Mouse (Mus musculus) embryonic facial prominence, embryonic 13.5 days (tissue): Measurements from ENCODE around the gene Mob4. TPM values are rescaled to one million over a fixed set of nuclear protein-coding genes. Genes with fewer than 3 reads are reported as not detected.
"Not testable (repeated sequence)": the region's sequence is repeated elsewhere in the genome, so short reads cannot be mapped to it uniquely, and the experiment has no call there.

Source experiments
- ATAC-seq: fragments of 200-750 bp; cut with Nextera tagmentation; 2 replicates; pipeline ENCODE4 v1.8.0; 2017; ENCODE audit warnings: low read depth; ENCODE audit not compliant: insufficient number of reproducible peaks, insufficient read depth, low FRiP score, low TSS enrichment
- H3K27ac ChIP-seq: fragments of 300-500 bp; sonication (generic); 2 replicates; pipeline ENCODE4 v1.5.1; 2015; ENCODE audit warnings: moderate library complexity, mild to moderate bottlenecking, inconsistent platforms
- H3K27me3 ChIP-seq: fragments of 300-500 bp; sonication (generic); 2 replicates; pipeline ENCODE4 v1.6.1; 2015; ENCODE audit warnings: mild to moderate bottlenecking, inconsistent platforms
- H3K36me3 ChIP-seq: fragments of 300-500 bp; sonication (generic); 2 replicates; pipeline ENCODE4 v1.6.1; 2015; ENCODE audit warnings: mild to moderate bottlenecking, inconsistent platforms
- H3K4me1 ChIP-seq: fragments of 300-500 bp; sonication (generic); 2 replicates; pipeline ENCODE4 v1.6.1; 2015; ENCODE audit warnings: inconsistent platforms
- H3K4me2 ChIP-seq: fragments of 300-500 bp; sonication (generic); 2 replicates; pipeline ENCODE4 v1.6.1; 2015; ENCODE audit warnings: moderate library complexity, mild to moderate bottlenecking, inconsistent platforms
- H3K4me3 ChIP-seq: fragments of 300-500 bp; sonication (generic); 2 replicates; pipeline ENCODE4 v1.5.1; 2015; ENCODE audit warnings: mild to moderate bottlenecking, inconsistent platforms
- H3K9ac ChIP-seq: fragments of 300-500 bp; sonication (generic); 2 replicates; pipeline ENCODE4 v1.6.1; 2015; ENCODE audit warnings: mild to moderate bottlenecking, inconsistent platforms
- H3K9me3 ChIP-seq: fragments of 300-500 bp; sonication (generic); 2 replicates; pipeline ENCODE4 v1.6.1; 2016; ENCODE audit warnings: inconsistent platforms
- WGBS: fragments of 180-500 bp; shearing (Covaris S2); methylation state at CpG from one replicate; pipeline ENCODE4 v1.1.7; 2015; ENCODE audit warnings: mixed read lengths; 5-methylcytosine and 5-hydroxymethylcytosine counted together
- polyA plus RNA-seq: library from polyadenylated mRNA; unstranded; fragments of >200 nt; fragmentation: Nextera tagmentation; extraction: Ambion mirVana; gene quantifications from 2 replicates; pipeline ENCODE4 v1.2.1, GENCODE M21; 2015

Mob4 gene
- polyA plus RNA-seq, 1 experiment from 2014 or later = 149 TPM

DNA sequence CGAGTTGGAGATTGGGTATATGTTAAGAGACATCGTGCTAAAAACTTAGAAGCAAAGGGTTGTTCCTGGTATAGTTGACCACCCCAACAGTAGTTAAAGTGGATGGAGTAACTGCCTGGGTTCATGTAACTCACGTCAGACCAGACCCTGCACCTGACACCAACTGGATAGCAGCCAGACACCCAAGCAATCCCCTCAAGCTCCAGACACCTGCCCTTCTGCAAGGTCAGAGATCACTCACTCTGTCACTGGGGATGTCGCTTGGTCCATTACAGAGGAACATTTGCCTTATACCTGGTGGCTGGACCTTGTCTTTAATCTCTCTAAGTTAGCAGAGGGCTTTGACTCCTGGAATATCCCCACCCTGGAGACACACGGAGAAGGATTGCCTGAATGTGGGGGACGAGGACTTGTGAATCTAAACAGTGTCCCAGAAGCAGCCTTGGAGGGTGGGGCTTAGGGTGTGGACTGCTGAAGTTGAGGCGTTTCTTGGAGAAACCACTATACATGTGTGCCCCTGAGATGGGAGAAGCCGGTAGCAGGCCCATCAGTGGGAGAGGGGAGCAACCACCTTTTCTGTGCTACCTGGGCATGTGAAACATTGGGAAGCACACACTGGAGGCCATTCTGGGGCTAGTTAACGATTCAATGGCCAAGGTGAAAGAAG is 24.0 kb upstream of the Mob4 start:
- 84% methylated on average over 9 of the region's 9 CpGs for WGBS
- no peak overlapping the region for H3K4me2 ChIP-seq
- no peak for ATAC-seq
- H3K9ac ChIP-seq = no peak overlapping the region
- no peaks in the 10 kb centered on the region for H3K36me3 ChIP-seq
- H3K27me3 ChIP-seq = no peaks in the 10 kb centered on the region
- H3K4me1 ChIP-seq = no peaks in the 10 kb centered on the region
- H3K27ac ChIP-seq = no peak overlapping the region
- H3K4me3 ChIP-seq = no peak overlapping the region
- no peaks in the 10 kb centered on the region for H3K9me3 ChIP-seq

DNA sequence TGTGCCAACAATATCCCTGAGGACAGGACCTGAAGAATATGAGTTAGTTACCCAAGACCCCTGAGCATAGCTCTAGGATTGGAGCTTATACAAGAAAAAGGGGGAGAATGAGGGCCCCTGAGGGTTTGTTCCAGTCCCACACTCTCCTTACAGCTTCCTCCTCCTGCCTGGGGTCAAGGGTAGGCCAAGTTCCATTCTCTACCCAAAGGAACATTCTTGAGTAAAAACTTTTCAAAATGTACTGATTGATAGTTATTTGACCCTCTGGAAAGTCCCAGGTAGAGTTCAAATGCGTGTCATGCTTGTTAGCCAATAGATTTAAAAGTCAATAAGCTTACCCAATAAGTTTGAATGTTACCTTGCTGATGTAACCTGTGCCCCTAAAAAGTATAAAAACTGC is 23.4 kb upstream of the Mob4 start:
- ATAC-seq = no peak
- WGBS = 88% methylated on average over 1 of the region's 1 CpGs
- Histone ChIP-seq H3K27ac (no peak overlapping the region), H3K4me3 (no peak overlapping the region), H3K4me2 (no peak overlapping the region), H3K9ac (no peak overlapping the region), H3K27me3 (no peaks in the 10 kb centered on the region), H3K36me3 (no peaks in the 10 kb centered on the region), H3K4me1 (no peaks in the 10 kb centered on the region), H3K9me3 (no peaks in the 10 kb centered on the region)

DNA sequence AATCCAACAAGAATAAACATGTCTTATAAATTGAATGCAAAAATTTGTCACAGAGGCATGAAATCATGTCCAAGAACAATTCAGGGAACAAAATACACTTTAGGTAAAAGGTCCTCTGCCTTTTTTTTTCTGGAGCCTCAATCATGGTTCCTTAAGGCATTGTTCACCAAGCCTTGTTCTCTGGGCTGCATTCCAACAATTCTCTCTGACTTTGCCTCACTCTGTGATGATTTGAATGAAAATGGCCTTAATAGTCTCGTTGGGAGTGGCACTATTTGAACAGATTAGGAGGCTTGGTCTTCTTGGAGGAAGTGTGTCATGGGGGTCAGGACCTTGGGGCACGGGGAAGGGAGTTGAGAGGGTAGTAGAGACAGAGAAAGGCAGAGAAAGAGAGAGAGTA is 22.6 kb upstream of the Mob4 start:
- H3K9me3 ChIP-seq = no peaks in the 10 kb centered on the region
- 54% methylated on average over 2 of the region's 2 CpGs for WGBS
- no peaks in the 10 kb centered on the region for H3K4me1 ChIP-seq
- no peaks in the 10 kb centered on the region for H3K27me3 ChIP-seq
- H3K27ac ChIP-seq = no peak overlapping the region
- no peaks in the 10 kb centered on the region for H3K36me3 ChIP-seq
- no peak overlapping the region for H3K4me2 ChIP-seq
- no peak for ATAC-seq
- H3K9ac ChIP-seq = no peak overlapping the region
- no peak overlapping the region for H3K4me3 ChIP-seq

DNA sequence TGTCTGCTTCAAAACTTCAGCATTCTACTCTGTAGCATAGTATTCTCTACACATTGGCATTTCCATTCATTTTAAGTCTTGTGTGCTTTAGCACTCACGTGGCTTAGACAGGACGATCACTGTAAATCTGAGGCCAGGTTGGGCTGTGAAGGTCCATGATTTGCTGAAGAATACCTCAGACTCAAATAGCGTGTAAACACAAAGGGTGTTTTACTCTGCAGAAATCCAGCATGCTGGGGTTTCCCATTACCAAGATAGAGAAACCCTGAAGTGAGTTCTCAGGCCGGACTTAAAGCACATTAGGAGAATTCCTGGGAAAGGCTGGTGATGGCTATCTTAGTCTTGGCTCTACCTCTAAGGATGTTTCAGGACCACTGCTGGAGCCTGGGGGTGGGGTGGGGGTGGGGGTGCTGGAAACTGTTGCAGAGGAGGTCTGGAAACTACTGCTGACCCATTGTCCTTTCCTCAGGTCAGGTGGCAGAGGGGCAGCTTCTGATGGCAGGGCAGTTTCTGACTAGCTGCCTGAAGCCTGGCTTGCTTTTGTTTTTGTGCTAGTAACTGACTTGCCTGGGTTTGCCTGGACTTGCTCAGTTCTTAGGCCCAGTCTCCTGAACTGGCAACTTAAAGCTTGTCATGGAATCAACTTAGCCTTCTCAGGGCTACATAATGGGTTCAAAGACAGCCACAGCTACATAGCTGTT is 21.8 kb upstream of the Mob4 start:
- Histone ChIP-seq H3K4me3 (no peak overlapping the region), H3K4me1 (no peaks in the 10 kb centered on the region), H3K27me3 (no peaks in the 10 kb centered on the region), H3K36me3 (no peaks in the 10 kb centered on the region), H3K4me2 (no peak overlapping the region), H3K9ac (no peak overlapping the region), H3K27ac (no peak overlapping the region), H3K9me3 (no peaks in the 10 kb centered on the region)
- 83% methylated on average over 4 of the region's 4 CpGs for WGBS
- ATAC-seq = no peak

DNA sequence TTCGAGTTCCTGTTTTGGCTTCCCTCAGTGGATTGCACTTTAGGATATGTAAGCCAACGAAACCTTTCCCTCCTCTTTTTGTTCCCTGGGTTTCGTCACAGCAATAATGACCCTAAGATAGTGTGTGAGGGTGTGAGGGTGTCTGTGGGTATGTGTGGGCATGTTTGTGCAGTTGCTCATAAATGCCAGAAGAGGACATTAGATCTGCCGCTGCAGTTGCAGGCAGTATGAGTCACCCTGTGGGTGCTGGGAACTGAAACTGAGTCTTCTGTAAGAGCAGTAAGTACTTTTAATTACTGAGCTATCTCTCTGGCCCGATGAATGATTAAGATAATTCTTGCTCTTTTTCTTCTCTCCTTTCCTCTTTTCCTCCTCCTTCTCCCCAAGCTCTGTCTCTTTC is 8.0 kb upstream of the Mob4 start:
- 88% methylated on average over 5 of the region's 5 CpGs for WGBS
- Histone ChIP-seq H3K36me3 (no peaks in the 10 kb centered on the region), H3K9ac (no peak overlapping the region), H3K4me2 (no peak overlapping the region), H3K27ac (no peak overlapping the region), H3K4me1 (no peaks in the 10 kb centered on the region), H3K9me3 (no peaks in the 10 kb centered on the region), H3K4me3 (no peak overlapping the region), H3K27me3 (no peaks in the 10 kb centered on the region)
- ATAC-seq = no peak

DNA sequence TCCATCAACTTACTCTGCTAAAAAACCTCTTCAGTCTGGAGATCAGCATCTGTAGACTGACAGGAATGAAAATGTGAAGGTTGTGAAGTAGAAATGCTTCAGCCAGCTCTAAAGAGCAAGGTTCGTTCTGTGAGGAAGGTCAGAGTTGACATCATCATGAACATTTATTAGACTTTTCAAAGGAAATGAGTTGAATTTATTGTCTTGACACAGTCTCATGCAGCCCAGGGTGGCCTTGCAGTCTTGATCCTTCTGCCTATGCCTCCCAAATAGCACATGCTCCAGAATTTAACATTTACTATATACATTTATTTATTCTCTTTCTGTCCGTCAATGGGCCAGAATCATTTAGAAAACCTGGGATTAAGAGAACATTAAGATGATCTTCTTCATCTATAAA is 7.5 kb upstream of the Mob4 start:
- Histone ChIP-seq H3K27me3 (no peaks in the 10 kb centered on the region), H3K27ac (no peak overlapping the region), H3K4me1 (no peaks in the 10 kb centered on the region), H3K36me3 (no peaks in the 10 kb centered on the region), H3K9ac (no peak overlapping the region), H3K4me2 (no peak overlapping the region), H3K4me3 (no peak overlapping the region), H3K9me3 (no peaks in the 10 kb centered on the region)
- 88% methylated on average over 2 of the region's 2 CpGs for WGBS
- ATAC-seq = no peak

DNA sequence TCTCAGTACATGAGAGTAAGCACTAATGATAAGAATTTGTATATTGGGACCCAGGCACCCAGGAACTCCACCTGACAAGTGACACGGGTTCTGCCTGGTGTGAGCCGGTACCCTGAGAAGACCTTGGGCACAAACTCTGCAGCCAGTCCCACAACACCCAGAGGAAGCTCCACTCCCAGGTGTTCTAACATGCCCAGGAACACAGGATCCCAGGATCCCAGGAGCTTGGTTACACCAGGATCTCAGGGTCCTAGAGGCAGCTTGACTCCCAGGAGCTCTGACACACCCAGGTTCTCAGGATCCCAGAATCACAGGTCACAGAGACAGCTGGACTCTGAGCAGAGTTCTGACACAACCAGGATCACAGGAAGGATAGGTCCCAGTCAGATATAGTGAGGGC is 6.9 kb upstream of the Mob4 start:
- not testable (repeated sequence) for ATAC-seq, H3K9ac ChIP-seq

DNA sequence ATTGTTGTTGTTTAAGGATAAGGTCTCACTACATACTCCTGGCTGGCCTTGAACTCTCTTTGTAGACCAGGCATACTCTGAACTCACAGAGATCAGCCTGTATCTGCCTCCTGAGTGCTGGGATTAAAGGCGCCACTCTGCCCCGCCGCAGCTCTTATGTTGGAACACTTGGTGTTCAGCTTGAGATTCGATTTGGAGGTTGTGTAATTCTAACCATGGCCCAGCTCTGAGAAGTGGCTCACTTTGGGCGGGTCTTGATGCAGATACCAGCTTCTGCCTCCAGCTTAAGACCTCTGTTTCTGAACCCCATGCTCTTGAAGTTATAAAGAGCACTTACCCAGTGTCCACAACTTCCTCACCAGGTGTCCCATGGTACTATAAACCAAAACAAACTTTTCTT is 1.3 kb upstream of the Mob4 start:
- no peak overlapping the region for H3K4me2 ChIP-seq
- ATAC-seq = no peak
- peaks cover 10% of the 10 kb centered on the region for H3K4me1 ChIP-seq
- no peak overlapping the region for H3K27ac ChIP-seq
- H3K9ac ChIP-seq = no peak overlapping the region
- H3K4me3 ChIP-seq = no peak overlapping the region
- H3K9me3 ChIP-seq = no peaks in the 10 kb centered on the region
- H3K27me3 ChIP-seq = no peaks in the 10 kb centered on the region
- H3K36me3 ChIP-seq = no peaks in the 10 kb centered on the region; the same call in 1 of the 2 replicates
- WGBS = 90% methylated on average over 5 of the region's 5 CpGs

More for the DNA sequence above, 6.9 kb upstream of the Mob4 start:
- 96% methylated on average over 2 of the region's 2 CpGs for WGBS
- H3K9me3 ChIP-seq, H3K4me3 ChIP-seq, H3K4me1 ChIP-seq, H3K27ac ChIP-seq, H3K4me2 ChIP-seq, H3K36me3 ChIP-seq, H3K27me3 ChIP-seq: not testable (repeated sequence)

DNA sequence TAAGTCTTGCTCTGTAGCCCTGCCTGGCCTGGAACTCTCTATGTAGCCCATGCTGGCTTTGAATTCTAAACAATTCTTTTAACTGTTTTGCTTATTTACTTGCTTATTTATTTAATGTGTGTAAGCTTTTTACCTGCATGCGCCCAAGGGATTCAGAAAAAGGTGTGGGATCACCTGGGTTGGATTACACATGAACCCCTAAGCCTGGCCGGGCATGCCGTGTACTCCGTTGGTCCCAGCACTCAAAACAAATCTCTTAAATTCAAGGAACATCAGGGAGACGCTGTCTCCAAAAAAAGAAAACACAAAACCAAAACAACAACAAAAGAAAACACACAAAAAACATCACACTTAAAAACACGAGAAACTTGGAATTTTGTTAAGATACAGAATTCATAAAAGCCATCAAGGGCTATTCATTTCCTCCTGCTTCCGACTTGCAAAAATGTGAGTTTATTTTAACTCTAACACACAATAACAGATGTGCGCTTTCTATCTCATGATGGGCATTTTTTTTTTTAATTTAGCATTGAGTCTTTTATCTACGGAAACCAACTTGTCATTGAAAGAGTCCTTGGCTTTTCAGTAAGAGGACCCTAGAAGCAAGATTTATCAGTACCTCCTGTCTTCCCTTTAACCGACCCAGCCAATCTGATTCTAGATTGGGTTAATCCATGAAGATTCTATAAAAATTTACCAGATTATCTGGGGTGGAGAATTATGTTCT is 678 bp upstream of the Mob4 start:
- ATAC-seq = no peak
- H3K9me3 ChIP-seq = no peaks in the 10 kb centered on the region
- peak overlapping the region; percentile 97 for H3K27ac ChIP-seq
- H3K36me3 ChIP-seq = no peaks in the 10 kb centered on the region; the same call in 1 of the 2 replicates
- H3K4me1 ChIP-seq = peaks cover 10% of the 10 kb centered on the region
- WGBS = 57% methylated on average over 10 of the region's 10 CpGs
- H3K27me3 ChIP-seq = no peaks in the 10 kb centered on the region
- peak overlapping the region; percentile 60 for H3K4me2 ChIP-seq
- peak overlapping the region; percentile 99 for H3K9ac ChIP-seq
- H3K4me3 ChIP-seq = peak overlapping the region; percentile 100

DNA sequence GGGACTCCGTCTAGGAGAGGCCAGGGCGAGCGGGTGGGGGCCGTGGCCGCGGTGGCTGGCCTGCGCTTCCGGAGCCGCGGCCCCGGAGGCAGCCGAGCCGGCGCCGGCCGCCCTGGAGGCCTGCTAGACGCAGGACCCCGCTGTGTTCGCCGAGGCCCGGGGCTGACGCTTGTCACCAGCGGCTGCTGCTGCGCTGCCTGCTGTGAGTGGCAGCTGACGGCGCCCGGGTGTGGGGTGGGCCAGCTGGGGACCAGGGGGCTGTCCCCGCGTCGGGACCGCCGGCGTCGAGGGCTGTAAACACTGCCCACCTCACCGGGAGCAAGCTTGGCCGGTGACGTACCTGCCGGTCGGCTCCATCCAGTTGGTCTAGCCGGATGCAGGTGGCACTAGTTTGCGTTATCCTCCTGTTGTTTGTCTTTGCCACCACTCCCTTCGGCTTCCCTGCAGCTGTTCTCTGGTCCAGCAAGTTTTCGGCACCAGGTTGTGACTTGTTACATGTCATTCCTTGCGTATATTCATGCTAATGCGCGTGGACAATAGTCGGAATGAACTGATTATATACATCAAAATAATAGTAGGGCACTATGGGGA is 488 bp downstream of the Mob4 start:
- Histone ChIP-seq H3K4me1 (peaks cover 10% of the 10 kb centered on the region), H3K36me3 (no peaks in the 10 kb centered on the region; the same call in 1 of the 2 replicates), H3K27ac (peak overlapping the region; percentile 97), H3K9me3 (no peaks in the 10 kb centered on the region), H3K27me3 (no peaks in the 10 kb centered on the region), H3K9ac (peak overlapping the region; percentile 99), H3K4me2 (peak overlapping the region; percentile 60), H3K4me3 (peak overlapping the region; percentile 100)
- under 1% methylated on average over 47 of the region's 47 CpGs for WGBS
- peak; percentile 83 for ATAC-seq

DNA sequence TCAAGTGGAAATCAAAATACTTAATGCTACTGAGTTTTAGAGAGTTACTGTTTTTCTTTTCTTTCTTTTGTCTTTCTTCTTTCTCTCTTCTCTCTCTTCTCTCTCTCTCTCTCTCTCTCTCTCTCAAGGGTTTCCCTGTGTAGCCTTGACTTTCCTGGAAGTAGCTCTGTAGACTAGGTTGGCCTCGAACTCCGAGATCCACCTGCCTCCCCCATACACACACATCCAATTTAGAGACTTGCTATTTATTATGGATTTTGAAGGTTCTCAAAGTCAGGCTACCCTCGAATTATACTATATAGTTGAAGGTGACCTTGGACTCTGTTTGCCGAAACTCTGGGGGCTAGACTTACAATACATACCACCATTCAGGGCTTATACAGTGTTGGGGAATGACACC is 1.3 kb downstream of the Mob4 start:
- H3K4me1 ChIP-seq = peaks cover 10% of the 10 kb centered on the region
- peak overlapping the region; percentile 100 for H3K4me3 ChIP-seq
- WGBS = 70% methylated on average over 4 of the region's 4 CpGs
- no peak overlapping the region; the same call in 1 of the 2 replicates for H3K27ac ChIP-seq
- H3K36me3 ChIP-seq = peaks cover 5% of the 10 kb centered on the region; the same call in 1 of the 2 replicates
- no peaks in the 10 kb centered on the region for H3K27me3 ChIP-seq
- ATAC-seq = no peak
- H3K9me3 ChIP-seq = no peaks in the 10 kb centered on the region
- peak overlapping the region; percentile 60 for H3K4me2 ChIP-seq
- peak overlapping the region; percentile 99 for H3K9ac ChIP-seq
